Mouse (Mus musculus) ovary, postnatal 14 days (tissue): ENCODE data around the gene Kctd13.
A peak's percentile ranks its signal among the peaks of the same experiment; 100 is the strongest.
"Not testable (repeated sequence)": the region's sequence is repeated elsewhere in the genome, so short reads cannot be mapped to it uniquely, and the experiment has no call there.

Experiments
- DNase-seq: peaks from one replicate; pipeline ENCODE4 v3.0.0; 2022; ENCODE audit warnings: low spot score

Gene Kctd13

DNA sequence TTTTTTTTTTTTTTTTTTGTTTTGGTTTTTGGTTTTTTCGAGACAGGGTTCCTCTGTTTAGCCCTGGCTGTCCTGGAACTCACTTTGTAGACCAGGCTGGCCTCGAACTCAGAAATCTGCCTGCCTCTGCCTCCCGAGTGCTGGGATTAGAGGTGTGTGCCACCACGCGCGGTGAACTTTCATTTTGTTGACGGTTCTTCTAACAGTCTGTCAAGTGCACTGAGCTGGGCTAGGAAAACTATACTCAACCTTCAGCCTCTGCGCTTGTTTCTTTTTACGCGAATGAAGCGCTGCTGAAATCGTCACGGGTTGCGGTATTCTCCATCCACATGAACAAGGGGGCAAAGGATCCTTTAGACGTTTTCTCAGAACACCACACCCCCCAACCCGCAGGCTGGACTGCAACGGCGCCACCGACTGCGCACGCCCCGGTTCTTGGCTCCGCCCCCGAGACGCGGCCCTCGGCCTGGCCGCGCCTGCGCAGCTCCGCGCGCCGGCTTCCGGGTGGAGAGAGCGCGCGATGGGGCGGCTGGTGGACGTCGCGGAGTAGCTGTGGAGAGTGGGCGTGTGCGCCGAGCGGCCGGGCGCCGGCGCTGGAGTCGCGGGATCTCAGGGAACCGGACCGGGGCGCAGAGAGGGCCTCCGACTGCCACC, at the start of gene Kctd13:
Kctd13 (plus strand) TSS at position 496 of the 654 bp plus-strand sequence.
- DNase-seq, result peak; percentile 91

DNA sequence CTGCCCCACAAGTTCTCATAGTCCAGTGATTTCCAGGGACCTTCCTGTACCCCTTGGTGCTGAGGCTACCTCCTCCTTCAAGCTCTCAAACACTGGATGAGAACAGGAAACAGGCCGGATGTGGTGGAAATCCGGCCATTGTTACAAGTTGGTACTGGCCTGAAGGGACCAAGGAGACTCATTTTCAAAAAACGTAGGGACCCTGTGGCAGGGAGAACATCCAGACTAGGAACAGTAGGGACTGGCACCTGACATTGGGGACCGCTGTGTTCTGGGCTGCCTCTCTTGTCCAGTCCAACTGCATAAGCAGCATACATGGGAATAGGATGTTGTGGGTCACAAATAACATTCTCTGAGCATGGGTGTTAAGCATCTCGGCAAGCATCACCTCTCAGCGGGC, 47.6 kb upstream of the Kctd13 start:
- DNase-seq, result no peak

DNA sequence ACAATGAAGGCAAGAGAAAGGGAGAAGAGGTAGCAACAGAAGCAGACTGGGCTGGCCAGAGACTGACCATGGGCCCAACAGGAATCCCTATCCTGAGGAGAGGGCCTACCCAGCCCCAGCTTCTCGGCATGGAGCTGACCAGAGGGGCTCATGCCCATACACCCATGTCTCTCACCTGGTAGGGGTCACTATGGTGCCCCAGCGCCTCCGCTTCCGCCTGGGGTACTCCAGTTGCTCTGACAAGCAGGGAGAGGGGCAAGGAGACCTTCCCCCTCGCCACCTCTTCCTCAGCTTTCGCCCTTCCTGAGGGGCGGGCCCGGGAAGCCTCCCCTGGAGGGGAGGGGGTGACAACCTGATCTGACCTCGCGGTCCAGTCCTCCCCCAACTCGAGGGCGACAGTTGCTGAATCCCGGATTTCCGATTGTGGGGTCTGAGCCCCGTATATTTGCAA, 44.9 kb upstream of the Kctd13 start:
- DNase-seq, result no peak

DNA sequence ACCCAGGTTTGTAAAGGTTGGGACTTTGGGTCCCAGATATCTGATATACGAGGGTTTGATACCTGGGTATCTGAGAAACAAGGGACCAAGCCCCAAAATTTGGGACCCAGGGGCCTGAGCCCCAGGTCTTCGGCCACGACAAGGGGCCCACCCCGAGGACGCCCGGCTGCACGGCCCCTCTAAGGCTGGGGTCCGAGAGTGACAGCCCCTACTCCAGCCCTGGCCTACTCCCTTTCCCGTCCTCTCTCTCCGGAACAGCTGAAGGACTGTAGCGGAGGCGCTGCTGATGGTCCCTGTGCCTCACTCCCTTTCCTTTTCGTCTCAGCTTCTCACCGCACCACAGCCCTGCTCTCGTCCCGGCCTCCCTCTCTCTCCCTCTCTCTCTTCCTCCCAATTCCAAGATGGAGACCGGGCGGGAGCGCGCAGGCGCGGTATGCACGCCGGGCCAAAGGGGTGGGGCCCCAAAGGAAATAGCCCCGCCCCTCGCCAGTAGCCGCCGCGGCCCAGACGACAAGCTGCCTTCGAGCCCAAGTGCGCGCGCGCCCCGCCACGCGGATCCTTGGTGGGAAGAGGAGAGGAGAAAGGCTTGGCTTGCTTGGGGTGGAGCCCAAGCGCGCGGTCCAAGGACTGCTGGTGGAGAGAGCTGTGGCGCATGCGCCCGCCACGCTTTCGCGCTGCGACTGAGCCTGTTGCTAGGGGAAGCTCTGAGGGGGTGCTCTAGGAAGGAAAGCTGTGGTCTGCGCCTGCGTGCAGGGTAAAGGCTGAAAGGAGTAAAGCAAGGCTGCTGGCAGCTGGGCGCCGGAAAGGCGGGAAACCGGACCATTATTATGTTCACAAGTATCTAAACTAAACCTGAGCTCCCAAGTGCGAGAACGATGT, 44.2 kb upstream of the Kctd13 start, which contains the start of gene Taok2:
Taok2 (minus strand) TSS at position 418 of the 879 bp plus-strand sequence.
- DNase-seq, result peak; percentile 96

DNA sequence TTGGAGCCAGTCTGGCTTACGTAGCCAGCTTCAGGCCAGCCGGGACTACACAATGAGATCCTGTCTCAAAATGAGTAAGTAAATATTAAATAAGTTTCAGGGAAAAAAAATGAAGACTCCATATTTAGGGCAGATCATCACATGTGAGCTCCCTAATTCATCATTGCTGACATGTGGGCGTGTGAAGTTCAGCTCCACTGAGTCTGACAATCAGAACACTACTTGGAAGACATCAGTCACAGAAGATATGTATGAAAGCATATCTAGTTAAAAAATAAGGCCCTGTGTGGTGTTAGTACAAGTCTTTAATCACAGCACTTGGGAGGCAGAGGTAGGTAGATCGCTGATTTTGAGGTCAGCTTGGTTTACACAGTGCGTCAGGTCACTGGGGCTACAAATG, 41.4 kb upstream of the Kctd13 start:
- DNase-seq, result no peak

DNA sequence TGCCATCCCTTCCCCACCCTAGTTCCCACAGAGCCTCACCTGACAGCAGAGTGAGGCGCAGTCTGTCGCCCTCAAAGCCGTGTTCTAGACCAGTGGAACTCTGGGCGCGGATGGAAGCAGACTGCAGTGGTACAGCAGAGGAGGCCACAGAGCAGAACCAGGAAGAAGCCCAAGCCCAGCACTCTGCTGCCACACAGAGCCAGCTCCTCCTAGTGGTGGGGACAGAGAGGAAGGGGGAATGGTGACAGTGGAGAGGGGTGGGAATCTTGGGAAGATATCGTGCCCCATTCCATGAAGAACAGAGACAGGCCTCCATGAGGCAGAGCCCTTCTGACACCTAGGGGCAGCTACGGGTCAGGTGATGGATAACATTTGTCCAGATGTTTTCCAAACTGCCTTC, 39.8 kb upstream of the Kctd13 start:
- no peak for DNase-seq

DNA sequence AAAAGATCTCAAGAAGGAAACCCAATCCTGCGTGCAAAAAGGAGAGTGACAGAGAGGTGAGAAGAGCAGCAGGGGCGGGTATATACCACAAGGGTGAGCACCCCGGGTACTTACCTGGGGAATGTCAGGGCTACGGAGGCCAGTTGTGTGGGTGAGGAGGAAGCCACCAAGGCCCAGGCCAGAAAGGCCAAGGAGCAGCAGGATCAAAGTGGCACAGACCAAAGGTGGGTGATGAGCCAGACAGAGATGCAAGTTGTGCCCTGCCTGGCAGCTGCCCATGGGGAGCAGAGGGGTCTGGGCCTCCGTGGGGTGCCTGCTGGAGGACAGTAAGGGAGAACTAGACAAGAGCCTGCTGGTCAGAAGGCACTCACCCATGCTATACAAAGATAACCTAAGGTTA, 31.8 kb upstream of the Kctd13 start:
- no peak for DNase-seq

DNA sequence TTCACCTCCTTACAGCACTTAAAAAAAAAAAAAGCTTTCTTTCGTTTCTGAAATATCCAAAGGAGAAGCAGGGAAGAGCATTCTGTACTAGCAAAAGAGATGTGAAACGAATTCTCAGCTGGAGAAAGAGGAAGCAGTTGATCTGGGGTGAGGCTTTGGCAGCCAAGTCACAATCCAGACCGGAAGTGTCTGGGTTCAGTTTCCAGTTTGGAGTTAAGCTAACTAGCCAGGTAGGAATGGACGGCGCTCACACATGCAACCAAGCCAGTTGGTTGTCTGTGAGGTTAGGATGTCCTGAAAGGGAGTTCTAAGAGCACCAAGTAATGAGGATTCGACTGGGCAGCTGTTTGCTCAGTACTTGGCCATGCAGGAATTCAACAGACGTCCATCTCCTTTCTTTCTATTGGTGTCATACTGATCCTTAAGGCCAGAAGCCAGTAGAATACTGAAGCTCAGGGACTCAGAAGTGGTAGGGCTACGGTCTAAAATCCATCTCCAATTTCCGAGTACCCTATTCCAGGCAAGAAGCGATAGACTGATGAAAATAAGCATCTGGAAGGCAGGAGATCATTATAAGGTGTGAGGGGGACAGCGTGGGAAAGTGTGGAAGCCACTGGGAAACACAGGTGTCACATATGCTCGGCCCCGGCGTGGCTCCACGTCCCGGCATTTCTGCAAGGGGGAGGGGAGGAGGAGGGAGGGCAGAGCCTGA, 31.1 kb upstream of the Kctd13 start:
- DNase-seq, result no peak

DNA sequence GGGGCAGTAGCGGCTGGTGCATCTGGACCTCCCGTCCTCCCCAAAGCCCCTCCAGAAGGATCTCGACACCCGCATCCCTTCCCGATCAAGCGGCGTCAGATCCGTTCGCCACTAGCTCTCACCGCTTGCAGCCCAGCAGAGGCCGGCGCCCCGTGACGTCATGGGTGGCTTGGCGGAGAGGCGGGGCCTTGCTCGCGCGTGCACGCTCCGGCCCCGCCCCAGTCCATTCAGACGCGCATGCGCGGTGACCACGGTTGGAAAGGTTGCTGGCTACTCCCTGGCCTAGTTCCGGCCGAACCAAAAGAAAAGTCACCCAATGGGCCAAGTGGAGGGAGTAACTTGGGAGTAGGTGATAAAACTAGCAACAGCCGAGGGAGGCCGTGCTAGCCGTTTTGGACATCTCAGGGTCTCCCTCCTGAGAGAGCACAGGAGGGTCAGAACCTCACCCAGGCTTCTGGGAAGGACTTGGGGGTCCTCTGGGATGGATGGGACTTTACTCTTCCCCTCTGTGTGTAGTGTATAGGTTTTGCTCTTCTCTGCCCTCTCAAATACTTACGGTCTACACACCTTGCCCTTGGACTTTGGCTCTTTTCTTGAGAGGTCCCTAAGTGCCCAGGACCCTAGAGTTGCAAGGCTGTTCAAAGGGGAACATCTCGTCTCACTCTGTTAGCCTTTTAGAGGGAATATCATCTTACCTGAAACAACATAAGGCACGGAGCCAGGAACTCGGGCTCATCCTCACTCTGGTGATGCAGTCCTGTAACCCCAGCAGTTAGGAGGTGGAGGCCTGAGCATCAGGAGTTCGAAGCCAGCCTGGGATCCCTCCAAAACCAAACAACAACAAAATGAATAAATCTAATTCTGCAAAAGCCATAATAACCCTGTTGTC, 30.3 kb upstream of the Kctd13 start:
- peak; percentile 98 for DNase-seq

DNA sequence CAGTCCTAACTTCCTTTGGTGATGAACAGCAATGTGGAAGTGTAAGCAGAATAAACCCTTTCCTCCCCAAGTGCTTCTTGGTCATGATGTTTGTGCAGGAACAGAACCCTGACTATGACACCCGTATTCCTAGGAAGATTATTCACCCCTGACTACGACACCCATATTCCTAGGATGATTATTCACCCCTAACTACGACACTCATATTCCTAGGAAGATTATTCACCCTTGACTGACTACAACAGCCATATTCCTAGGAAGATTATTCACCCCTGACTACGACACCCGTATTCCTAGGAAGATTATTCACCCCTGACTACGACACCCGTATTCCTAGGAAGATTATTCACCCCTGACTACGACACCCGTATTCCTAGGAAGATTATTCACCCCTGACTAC, 28.9 kb upstream of the Kctd13 start:
- not testable (repeated sequence) for DNase-seq

DNA sequence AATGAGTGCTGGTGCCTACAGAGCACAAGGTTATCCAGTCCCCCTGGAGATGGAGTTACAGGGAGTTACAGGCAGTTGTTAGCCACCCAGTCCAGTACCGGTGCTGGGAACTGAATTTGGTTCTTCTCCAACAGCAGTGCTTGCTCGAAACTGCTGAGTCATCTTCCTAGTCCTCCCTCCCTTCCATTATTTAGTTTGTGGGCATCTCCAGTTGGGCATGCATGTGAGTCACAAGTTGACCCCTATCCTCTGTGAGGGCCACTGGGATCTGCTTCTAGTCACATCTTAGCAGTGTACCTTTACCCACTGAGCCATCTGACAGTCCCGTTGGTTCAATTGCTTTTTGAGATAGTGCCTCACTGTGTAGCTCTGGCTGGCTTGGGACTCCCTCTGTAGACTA, 23.1 kb upstream of the Kctd13 start:
- DNase-seq, result no peak

DNA sequence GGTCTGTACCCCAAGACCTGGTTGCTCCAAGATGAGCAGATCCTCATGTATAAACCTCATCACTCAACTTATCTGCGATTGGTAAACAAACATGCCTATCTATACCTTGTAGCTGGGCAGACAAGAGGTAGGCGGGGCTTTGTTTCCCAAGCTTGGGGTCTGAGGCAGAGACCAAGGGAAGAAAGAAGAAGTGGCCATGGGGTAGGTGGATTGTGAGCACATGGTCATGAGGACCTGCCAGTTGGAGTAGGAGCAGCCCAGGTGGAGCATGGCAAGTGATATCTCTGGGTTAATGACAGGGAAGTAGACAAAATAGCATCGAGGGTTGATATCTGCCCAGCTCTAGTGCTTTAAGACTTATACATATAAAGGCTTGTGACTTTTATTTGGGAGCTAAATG, 13.8 kb upstream of the Kctd13 start:
- DNase-seq, result no peak

DNA sequence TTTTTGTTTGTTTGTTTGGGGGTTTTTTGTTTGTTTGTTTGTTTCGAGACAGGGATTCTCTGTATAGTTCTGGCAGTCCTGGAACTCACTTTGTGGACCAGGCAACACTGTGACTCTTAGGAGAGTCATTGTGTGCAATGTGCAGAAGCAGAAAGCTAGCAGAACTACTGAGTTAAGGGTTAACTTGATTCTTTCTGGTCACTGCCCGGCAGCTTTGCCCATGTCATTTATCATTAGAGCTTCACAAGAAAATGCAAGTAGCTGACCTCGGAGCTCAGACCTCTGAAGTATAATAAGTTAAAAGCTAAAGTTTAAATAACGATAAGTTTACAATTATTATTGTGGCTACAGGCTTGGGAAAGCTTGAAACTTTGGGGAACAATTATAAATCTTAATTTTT, 10.3 kb upstream of the Kctd13 start:
- not testable (repeated sequence) for DNase-seq

DNA sequence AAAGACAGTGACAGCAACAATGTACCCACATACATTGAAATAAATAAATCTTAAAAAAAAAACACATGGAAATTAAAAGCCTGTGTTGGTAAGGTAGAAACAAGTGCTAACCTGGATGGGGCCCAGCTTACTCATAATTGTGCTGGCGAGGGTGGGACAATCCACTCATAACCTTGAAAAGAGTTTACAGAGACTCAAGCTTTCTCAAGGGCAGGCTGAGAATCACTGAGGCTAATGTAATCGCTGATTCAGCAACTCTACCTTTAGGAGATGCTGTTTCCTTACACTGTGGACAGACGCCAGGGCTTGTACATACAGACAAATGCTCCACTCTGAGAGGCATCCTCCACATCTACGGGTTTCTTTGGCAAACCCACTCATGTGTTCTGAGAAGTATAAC, 8.7 kb upstream of the Kctd13 start:
- DNase-seq, result no peak

DNA sequence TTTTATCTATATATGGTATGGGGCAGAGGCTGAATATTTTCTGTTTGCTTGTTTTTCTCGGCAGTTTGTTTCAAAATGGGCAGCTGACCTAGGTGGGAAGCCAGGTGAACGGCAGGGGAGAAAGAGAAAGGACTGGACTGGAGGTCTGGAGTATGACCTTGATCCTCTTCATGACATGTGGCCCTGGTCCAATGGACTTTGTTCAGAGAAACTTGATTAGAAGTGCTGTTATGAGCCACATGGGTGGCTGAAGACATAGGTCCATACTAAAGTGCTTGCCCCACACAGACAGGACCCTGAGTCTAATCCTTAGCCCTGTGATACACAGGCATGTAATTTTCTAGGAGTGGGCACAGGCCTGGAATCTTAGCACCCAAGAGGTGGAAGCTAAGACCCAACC, 7.1 kb upstream of the Kctd13 start:
- no peak for DNase-seq

DNA sequence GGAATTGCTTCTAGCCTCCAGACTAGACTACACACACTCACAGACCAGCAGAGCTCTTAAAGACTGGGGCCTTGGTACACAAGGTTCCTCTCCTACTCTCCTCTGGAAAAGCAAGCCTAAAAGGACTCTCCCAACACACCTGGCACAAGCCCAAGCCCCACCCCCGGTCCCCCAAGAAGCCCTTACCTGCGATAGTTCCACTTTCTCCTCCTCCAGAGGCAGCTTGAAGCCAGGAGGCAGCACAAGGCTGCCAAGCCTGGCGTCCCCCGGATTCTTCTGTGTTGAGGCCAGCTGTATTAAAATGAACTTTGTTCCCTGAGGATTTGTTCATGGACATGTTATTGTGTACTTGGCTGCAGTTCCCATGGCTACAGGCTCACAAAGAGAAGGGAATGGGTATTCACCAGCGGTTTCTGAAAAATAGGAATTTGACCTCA, 6.0 kb upstream of the Kctd13 start, which contains the start of gene Tmem219:
Tmem219 (minus strand) TSS at position 294 of the 437 bp plus-strand sequence.
- DNase-seq, result peak; percentile 56

DNA sequence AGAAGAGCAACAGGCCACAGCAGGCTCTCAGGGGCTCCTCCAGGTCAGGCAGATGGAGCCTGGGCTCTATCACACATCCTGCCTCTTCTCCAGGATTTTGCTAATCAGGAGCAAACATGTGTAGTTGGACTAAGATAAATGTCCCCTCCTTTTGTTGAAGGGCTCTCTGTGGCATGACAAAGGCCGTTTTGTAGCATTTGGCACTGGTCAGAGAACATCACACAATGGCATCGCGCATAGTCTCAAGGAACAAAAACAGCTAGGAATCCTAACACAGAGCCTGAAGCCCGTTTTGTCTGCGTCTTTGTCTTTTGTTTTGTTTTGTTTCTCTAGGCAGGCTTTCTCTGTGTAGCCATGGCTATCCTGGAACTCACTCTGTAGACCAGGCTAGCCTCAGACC, 4.7 kb upstream of the Kctd13 start:
- DNase-seq, result no peak

DNA sequence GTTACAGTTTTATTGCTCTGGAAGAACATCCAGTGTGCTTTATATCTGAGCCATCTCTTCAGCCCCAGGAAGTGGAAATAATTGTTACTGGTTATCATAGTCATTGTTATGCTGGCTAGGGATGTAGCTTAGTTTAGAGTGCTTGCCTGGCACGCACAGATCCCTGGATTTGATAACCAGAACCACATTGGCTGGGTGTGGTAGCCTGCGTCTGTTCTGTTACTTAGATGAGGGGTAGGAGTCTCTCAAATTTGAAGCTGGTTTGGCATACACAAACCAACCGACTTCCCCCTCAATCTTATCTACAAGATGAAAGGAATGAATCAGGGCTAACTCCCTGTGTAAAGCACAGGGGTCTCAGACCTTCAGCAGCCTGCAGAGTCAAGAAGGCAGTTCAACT, 2.4 kb upstream of the Kctd13 start:
- DNase-seq, result no peak

DNA sequence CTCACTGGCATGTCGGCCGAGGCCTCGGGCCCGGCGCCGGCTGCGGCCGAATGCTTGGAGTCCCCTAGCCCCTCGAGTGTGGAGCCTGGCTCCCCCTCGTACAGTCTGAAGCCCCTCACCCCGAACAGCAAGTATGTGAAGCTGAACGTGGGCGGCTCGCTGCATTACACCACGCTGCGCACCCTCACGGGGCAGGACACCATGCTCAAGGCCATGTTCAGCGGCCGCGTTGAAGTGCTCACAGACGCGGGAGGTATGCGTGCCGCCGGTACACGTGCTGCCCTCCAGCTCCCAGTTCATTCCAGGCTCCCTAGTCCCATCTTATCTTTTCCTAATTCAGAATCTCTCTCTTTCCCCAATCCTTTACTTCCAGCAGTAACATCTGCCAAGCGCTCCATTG, 367 bp downstream of the Kctd13 start:
- DNase-seq, result no peak

DNA sequence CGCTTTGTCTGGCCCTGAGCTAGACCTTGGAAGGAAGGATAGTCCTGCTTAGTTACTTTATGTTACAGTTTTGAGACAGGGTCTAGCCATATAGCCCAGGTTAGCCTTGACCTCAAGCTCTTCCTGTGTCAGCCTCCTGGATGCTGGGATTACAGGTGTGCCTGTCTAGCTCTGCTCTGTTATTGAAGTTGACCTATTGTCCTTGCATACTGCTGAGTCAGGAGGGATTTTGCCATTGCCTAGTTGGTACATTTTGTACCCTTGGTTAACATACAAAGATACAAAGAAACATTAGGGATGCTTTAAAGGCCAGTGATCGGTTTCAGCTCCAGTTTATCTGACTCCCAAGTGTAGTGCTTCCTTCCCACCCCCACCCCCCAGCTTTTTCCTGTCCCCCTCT, 4.0 kb downstream of the Kctd13 start:
- DNase-seq, result no peak

DNA sequence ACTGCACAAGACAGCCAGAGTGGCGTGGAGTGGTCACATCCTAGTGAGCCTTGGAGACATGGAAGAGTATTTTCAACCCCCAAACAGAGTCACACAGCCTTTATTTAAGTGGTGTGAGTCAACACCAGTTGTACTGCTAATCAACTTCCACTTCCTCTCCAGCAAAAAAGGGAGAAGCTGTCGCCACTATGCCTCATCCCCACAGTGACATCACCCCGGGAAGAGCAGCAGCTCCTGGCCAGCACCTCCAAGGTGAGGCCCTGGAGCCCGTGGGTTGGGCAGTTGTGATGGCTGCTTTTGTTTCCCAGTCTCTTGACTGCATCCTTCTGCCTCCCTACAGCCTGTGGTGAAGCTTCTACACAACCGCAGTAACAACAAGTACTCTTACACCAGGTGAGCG, 12.5 kb downstream of the Kctd13 start:
- no peak for DNase-seq

DNA sequence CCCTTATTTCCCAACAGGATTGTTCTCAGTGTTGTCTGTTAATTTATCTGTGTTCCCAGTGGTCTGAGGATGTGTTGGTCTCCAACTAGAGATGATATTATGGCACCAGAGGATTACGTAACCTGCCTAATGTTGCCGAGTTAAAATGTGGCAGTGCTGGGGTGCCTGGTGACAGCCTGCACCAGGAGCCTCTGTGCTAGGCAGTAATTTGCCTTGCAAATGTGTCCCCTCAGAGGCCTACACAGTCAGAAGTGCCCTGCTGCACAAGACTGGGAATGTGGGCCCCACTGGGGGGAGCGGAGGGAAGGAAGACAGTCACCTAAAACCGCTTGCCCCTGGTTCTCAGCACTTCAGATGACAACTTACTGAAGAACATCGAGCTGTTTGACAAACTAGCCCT, 13.1 kb downstream of the Kctd13 start:
- no peak for DNase-seq
